Mouse (Mus musculus) stomach, postnatal 0 days (tissue): ENCODE measurements at regions not wholly inside any gene's neighbourhood (a gene's known extent, or its start where the extent isn't known, plus 50 kb on each side); places are given as distances from the start of the nearest gene placed in this dataset.

Source experiments
- CTCF ChIP-seq: IDR thresholded peaks from 2 replicates; pipeline ENCODE4 v1.5.1; 2016; ENCODE audit warnings: antibody characterized with exemption, low read depth, mild to moderate bottlenecking, moderate library complexity
- EP300 ChIP-seq: optimal IDR thresholded peaks from 2 replicates; pipeline ENCODE3; 2016; ENCODE audit warnings: antibody characterized with exemption

DNA sequence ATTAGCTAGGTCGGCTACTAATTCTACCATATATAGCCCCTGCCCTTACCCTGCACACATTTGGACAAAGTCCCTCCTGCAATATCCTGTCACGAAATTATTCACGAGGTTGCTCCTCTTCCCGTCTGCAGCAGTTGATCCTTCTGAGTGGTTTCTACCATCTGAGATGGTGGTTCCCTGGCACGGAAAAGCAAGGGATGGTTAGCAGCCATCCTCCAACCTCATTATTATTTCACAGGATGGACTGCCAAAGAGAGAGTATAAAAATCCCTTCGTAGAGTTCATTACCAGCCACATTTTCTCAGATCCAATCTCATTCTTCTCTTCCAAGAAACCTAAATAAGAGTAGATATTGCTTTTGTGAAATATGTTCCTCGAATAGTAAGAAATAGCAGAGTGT lies 272.2 kb downstream of the Spry2 start:
- TF ChIP-seq EP300, result no peak
- no peak for TF ChIP-seq CTCF
